Mouse (Mus musculus) naive thymus-derived CD4-positive, alpha-beta T cell, adult 2 months (primary cell): ENCODE results near the gene Unc13a.

Experiments
- DNase-seq: peaks from one replicate; pipeline ENCODE4 v3.0.0-alpha.2; 2011; ENCODE audit warnings: low read depth

Gene Unc13a

DNA sequence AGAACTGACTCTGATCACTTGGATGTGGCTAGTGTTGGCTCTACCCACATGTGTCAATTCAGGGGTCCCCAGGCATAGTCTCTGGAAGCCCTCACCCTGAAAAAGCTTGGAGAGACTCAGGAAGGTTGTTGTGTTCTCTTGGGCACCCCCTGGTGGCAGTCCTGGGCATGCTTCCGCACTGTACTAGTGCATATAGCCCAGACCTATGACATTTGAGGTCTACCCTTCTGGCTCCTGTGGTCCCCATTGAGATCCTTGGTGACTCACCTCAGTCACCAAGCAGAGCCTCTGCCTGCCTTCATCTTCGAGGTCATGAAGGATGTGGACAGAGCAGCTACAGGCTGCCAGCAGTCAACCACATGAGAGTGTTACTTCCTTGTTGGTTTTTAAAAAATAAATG is 84.7 kb downstream of the Unc13a start:
- peak; percentile 61 for DNase-seq

- DNase-seq = no peak
Measured at GRCm38 (mm10) chr8:71580201-71580600, 91.4 kb downstream of the Unc13a start.

DNA sequence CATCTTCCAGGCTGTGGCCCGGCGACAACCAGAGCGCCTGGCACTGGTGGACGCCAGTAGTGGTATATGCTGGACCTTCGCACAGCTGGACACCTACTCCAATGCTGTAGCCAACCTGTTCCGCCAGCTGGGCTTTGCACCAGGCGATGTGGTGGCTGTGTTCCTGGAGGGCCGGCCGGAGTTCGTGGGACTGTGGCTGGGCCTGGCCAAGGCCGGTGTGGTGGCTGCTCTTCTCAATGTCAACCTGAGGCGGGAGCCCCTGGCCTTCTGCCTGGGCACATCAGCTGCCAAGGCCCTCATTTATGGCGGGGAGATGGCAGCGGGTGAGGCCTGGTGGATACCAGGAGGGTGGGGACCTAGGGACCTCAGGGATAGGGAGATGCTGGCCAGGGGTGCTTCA is 92.1 kb downstream of the Unc13a start:
- DNase-seq = no peak

- no peak for DNase-seq
Measured at GRCm38 (mm10) chr8:71579009-71579408, 92.5 kb downstream of the Unc13a start.

GRCm38 (mm10) chr8:71577856-71578387 is 93.6 kb downstream of the Unc13a start:
- DNase-seq = no peak

DNA sequence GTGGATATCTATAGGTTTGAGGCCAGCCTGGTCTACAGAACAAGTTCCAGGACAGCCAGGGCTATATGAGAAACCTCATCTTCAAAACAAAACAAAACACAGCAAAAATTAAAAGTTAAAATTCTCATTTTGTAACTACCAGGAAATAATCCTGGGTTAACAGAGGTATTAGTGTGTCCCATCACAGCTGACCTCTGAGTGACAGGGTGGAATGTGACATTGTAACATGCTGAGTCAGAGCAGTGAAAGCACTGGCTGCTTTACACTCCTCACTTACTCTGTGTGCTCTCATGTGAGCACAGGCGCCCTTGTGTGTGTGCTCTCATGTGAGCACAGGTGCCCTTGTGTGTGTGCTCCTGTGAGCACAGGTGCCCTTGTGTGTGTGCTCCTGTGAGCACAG is 96.5 kb downstream of the Unc13a start:
- DNase-seq = no peak

DNA sequence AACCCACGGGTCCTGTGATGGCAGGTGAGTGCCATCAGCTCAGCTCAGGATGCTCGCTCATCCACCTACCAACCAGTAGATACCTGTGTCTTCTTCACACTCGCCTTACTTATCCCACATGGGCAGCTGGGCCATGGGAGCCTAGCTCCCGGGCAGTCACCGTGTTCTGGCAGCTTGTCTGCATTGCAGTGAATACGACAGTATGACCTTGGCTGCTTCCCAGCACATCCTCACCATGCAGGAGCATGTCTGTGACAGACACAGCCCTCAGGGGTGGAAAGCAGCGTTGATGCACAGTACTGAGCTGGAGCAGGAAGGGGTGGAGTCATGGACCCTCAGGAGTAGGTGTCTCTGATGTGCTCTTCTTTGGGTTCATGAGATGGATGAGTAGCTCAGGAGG is 97.1 kb downstream of the Unc13a start:
- DNase-seq = no peak
